Mouse (Mus musculus) kidney, embryonic 16.5 days (tissue): Measurements from ENCODE around the gene Slc17a4. TPM values are rescaled to one million over a fixed set of nuclear protein-coding genes. Genes with fewer than 3 reads are reported as not detected.
A peak's percentile ranks its signal among the peaks of the same experiment; 100 is the strongest.

Experiments
- ATAC-seq: fragments of 200-750 bp; cut with Nextera tagmentation; 2 replicates; pipeline ENCODE4 v1.8.0; 2017; ENCODE audit warnings: moderate TSS enrichment; ENCODE audit not compliant: low FRiP score, low TSS enrichment
- H3K27ac ChIP-seq: fragments of 300-500 bp; sonication (generic); 2 replicates; pipeline ENCODE4 v1.5.1; 2014; ENCODE audit warnings: low read length
- H3K27me3 ChIP-seq: fragments of 300-500 bp; sonication (generic); 2 replicates; pipeline ENCODE4 v1.6.1; 2014; ENCODE audit warnings: low read length, control low read depth, mixed read lengths; ENCODE audit not compliant: insufficient read depth
- H3K36me3 ChIP-seq: fragments of 300-500 bp; sonication (generic); 2 replicates; pipeline ENCODE4 v1.6.1; 2014; ENCODE audit warnings: low read length, control low read depth, mixed read lengths; ENCODE audit not compliant: insufficient read depth
- H3K4me1 ChIP-seq: fragments of 300-500 bp; sonication (generic); 2 replicates; pipeline ENCODE4 v1.6.1; 2014; ENCODE audit warnings: low read length, control low read depth, mixed read lengths; ENCODE audit not compliant: insufficient read depth
- H3K4me2 ChIP-seq: fragments of 300-500 bp; sonication (generic); replicated peaks from 2 replicates; pipeline ENCODE4 v1.6.1; 2014; ENCODE audit warnings: low read depth, low read length
- H3K4me3 ChIP-seq: fragments of 300-500 bp; sonication (generic); 2 replicates; pipeline ENCODE4 v1.5.1; 2014; ENCODE audit warnings: mild to moderate bottlenecking, low read length
- H3K9ac ChIP-seq: fragments of 300-500 bp; sonication (generic); replicated peaks from 2 replicates; pipeline ENCODE4 v1.6.1; 2014; ENCODE audit warnings: low read length
- H3K9me3 ChIP-seq: fragments of 300-500 bp; sonication (generic); 2 replicates; pipeline ENCODE4 v1.6.1; 2016; ENCODE audit warnings: low read length, control low read depth
- WGBS: fragments of 180-500 bp; shearing (Covaris S2); extraction: QIAGEN DNeasy Blood & Tissue Kit; methylation state at CpG from one replicate; pipeline ENCODE4 v1.1.7; 2014; 5-methylcytosine and 5-hydroxymethylcytosine counted together
- polyA plus RNA-seq: library from polyadenylated mRNA; unstranded; fragments of >200 nt; fragmentation: Nextera tagmentation; extraction: Ambion mirVana; gene quantifications from 2 replicates; pipeline ENCODE4 v1.2.1, GENCODE M21; 2015

Slc17a4 gene
- polyA plus RNA-seq, 1 experiment from 2014 or later: 4.9 TPM

GRCm38 (mm10) chr13:23906906-23907305 is 7.9 kb downstream of the Slc17a4 start:
- H3K36me3 ChIP-seq: no peaks in the 10 kb centered on the region
- no peak overlapping the region for H3K4me2 ChIP-seq
- 94% methylated on average over 5 of the region's 5 CpGs for WGBS
- H3K27me3 ChIP-seq: no peaks in the 10 kb centered on the region
- no peak for ATAC-seq
- H3K27ac ChIP-seq: no peak overlapping the region
- no peaks in the 10 kb centered on the region for H3K4me1 ChIP-seq
- H3K4me3 ChIP-seq: no peak overlapping the region
- no peak overlapping the region for H3K9ac ChIP-seq
- H3K9me3 ChIP-seq: no peaks in the 10 kb centered on the region

DNA sequence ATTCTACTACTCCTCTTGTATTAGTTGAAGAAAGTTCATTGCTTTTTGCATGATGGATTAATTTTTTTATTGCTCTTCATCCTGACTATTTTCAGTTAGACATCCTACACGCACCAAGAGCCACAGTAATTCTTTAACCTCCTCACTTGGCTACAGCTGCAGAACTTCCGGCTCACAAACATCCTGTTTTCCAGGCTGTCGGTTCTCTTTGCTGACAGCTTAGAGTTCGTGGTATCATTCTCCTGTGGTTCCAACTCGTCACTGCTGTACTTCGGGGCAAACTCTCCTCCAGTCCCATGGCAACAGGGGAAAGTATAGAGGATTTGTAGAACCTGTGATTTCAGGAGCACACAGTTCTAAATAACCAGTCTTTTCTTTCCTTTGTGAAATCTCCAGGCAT is 16.6 kb downstream of the Slc17a4 start:
- 0 out of 2 replicates have a peak overlapping the region, but pooled peaks have one; percentile 26 for H3K4me2 ChIP-seq
- peak; percentile 57; the same call in 1 of the 2 replicates for ATAC-seq
- H3K27ac ChIP-seq: no peak overlapping the region
- no peaks in the 10 kb centered on the region for H3K36me3 ChIP-seq
- no peak overlapping the region for H3K9ac ChIP-seq
- H3K4me3 ChIP-seq: no peak overlapping the region
- H3K4me1 ChIP-seq: peaks cover 9% of the 10 kb centered on the region; the same call in 1 of the 2 replicates
- 7% methylated on average over 6 of the region's 6 CpGs for WGBS
- no peaks in the 10 kb centered on the region for H3K9me3 ChIP-seq
- H3K27me3 ChIP-seq: no peaks in the 10 kb centered on the region

GRCm38 (mm10) chr13:23893269-23893593 is 21.6 kb downstream of the Slc17a4 start:
- no peak overlapping the region for H3K4me3 ChIP-seq
- H3K9ac ChIP-seq: no peak overlapping the region
- no peaks in the 10 kb centered on the region for H3K27me3 ChIP-seq
- no peak overlapping the region for H3K27ac ChIP-seq
- H3K9me3 ChIP-seq: no peaks in the 10 kb centered on the region
- H3K4me1 ChIP-seq: peaks cover 5% of the 10 kb centered on the region; the same call in 1 of the 2 replicates
- 72% methylated on average over 4 of the region's 4 CpGs for WGBS
- ATAC-seq: no peak
- no peak overlapping the region for H3K4me2 ChIP-seq
- no peaks in the 10 kb centered on the region for H3K36me3 ChIP-seq

DNA sequence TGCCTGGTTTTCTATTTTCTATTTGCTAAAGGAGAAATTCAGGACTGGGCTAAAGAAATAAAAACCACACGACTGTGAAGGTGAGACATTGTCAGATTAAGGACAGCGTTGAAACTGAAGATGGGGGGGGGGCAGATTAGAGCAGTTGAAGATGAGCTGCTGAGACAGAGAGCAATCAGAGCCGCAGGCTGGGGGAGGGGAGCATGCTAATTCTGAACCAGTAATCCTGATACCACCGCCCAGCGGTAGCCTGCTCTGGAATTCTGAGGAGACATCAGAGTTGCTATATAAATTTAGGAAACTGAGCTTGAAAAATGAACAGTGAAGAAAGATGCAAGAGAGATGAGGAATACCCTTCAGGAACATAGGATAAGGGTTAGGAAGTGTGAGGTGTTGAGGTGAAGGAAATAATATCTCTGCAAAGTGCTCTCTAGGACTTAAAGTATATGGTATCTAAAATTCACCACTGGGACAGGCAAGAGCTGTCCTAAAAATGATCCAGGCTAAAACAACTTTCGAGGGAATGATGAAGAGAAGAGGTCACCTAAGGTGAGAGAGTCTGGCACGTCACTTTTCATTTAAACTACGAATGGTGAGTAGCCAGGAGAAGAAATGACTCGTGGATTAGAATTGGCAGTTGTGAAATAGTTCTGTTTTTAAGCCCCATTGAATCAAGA is 22.1 kb downstream of the Slc17a4 start:
- Histone ChIP-seq H3K27me3 (no peaks in the 10 kb centered on the region), H3K9ac (no peak overlapping the region), H3K4me1 (no peaks in the 10 kb centered on the region), H3K4me3 (no peak overlapping the region), H3K4me2 (no peak overlapping the region), H3K36me3 (no peaks in the 10 kb centered on the region), H3K27ac (no peak overlapping the region), H3K9me3 (no peaks in the 10 kb centered on the region)
- no peak for ATAC-seq
- 38% methylated on average over 9 of the region's 9 CpGs for WGBS

DNA sequence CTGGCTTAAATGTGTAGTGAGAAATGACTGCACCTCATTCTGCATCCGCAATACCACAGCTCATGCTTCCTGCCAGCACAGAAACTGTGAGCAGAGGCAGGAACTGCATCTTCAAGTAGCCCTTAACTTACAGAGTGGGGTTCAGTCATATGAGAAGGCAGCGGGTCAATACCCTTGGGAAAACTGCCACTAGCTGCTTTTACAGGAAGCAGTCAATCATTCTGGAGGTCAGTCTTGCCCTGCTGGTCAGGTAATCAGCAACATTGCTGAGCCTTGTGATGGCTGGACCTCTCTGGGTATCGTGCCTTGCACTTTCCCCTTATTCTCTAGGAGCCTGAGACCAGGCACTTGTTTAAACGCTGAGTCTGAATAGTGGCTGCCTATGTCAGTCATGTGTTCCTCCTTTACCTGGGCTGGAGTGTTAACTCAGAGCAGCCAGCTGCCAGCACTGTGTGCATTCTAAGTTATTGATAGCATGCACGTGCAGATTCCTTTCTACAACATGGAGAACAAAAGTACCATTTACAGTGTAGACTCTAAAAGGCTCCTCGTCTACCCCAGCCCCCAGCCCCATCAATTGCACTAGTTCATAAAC is 25.7 kb downstream of the Slc17a4 start:
- WGBS: 33% methylated on average over 6 of the region's 6 CpGs
- no peak overlapping the region for H3K4me2 ChIP-seq
- no peaks in the 10 kb centered on the region for H3K36me3 ChIP-seq
- no peak overlapping the region for H3K27ac ChIP-seq
- no peaks in the 10 kb centered on the region for H3K9me3 ChIP-seq
- H3K4me1 ChIP-seq: no peaks in the 10 kb centered on the region
- H3K4me3 ChIP-seq: no peak overlapping the region
- ATAC-seq: no peak; the same call in 1 of the 2 replicates
- H3K27me3 ChIP-seq: no peaks in the 10 kb centered on the region
- H3K9ac ChIP-seq: no peak overlapping the region

DNA sequence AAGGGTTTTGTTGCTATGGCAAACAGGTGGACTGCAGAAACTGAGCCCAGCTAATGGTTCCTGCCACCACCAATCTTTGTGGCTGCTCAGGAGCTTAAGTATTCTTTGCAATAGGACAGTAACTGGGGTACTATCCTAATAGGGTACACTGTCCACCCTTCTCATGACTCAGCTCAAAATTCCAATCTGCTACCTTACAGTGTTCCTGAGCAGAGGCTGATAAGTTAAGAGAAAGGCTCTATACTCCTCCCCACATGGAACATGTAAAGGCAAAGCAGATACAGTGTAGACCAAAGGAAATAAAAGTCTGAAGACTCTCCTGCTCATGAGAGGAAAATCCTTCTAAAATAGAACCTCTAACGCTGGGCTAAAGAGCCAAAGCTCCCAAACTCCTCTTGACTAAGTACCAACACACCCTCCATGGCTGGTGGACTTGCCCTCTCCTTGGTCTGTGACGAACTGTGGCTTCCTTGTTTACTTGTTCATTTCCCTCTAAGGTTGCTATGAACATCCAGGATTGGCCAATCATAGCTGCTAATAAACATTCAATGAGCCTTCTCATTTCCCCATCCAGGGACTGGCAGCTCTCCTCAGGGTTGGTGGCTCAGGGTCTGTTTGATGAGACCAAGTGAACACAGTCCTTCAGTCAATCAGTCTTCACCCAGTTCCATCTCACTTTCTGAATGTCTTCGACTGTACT is 27.6 kb downstream of the Slc17a4 start:
- H3K9me3 ChIP-seq: no peaks in the 10 kb centered on the region
- WGBS: 82% methylated on average over 3 of the region's 3 CpGs
- no peaks in the 10 kb centered on the region for H3K36me3 ChIP-seq
- no peak for ATAC-seq
- H3K9ac ChIP-seq: no peak overlapping the region
- no peak overlapping the region for H3K4me2 ChIP-seq
- H3K4me1 ChIP-seq: no peaks in the 10 kb centered on the region
- no peak overlapping the region for H3K27ac ChIP-seq
- no peaks in the 10 kb centered on the region for H3K27me3 ChIP-seq
- H3K4me3 ChIP-seq: no peak overlapping the region

GRCm38 (mm10) chr13:23885540-23885939 is 29.3 kb downstream of the Slc17a4 start:
- Histone ChIP-seq H3K4me1 (no peaks in the 10 kb centered on the region), H3K27ac (no peak overlapping the region)
- 43% methylated on average over 2 of the region's 2 CpGs for WGBS

GRCm38 (mm10) chr13:23879636-23880035 is 35.2 kb downstream of the Slc17a4 start:
- H3K9me3 ChIP-seq: no peaks in the 10 kb centered on the region
- ATAC-seq: no peak
- no peak overlapping the region for H3K4me3 ChIP-seq
- no peak overlapping the region for H3K9ac ChIP-seq
- H3K27ac ChIP-seq: no peak overlapping the region
- no peaks in the 10 kb centered on the region for H3K4me1 ChIP-seq
- WGBS: 84% methylated on average over 5 of the region's 5 CpGs
- no peaks in the 10 kb centered on the region for H3K27me3 ChIP-seq
- no peaks in the 10 kb centered on the region for H3K36me3 ChIP-seq
- H3K4me2 ChIP-seq: no peak overlapping the region

More at GRCm38 (mm10) chr13:23885540-23885939, 29.3 kb downstream of the Slc17a4 start:
- no peak overlapping the region for H3K9ac ChIP-seq
- no peaks in the 10 kb centered on the region for H3K36me3 ChIP-seq
- no peak for ATAC-seq
- no peaks in the 10 kb centered on the region for H3K9me3 ChIP-seq
- H3K4me2 ChIP-seq: no peak overlapping the region
- no peak overlapping the region for H3K4me3 ChIP-seq
- no peaks in the 10 kb centered on the region for H3K27me3 ChIP-seq

GRCm38 (mm10) chr13:23879106-23879505 is 35.7 kb downstream of the Slc17a4 start:
- H3K36me3 ChIP-seq: no peaks in the 10 kb centered on the region
- 73% methylated on average over 3 of the region's 3 CpGs for WGBS
- no peaks in the 10 kb centered on the region for H3K9me3 ChIP-seq
- no peak overlapping the region for H3K4me2 ChIP-seq
- no peak overlapping the region for H3K27ac ChIP-seq
- no peak overlapping the region for H3K9ac ChIP-seq
- no peaks in the 10 kb centered on the region for H3K27me3 ChIP-seq
- no peak for ATAC-seq
- H3K4me1 ChIP-seq: no peaks in the 10 kb centered on the region
- no peak overlapping the region for H3K4me3 ChIP-seq

DNA sequence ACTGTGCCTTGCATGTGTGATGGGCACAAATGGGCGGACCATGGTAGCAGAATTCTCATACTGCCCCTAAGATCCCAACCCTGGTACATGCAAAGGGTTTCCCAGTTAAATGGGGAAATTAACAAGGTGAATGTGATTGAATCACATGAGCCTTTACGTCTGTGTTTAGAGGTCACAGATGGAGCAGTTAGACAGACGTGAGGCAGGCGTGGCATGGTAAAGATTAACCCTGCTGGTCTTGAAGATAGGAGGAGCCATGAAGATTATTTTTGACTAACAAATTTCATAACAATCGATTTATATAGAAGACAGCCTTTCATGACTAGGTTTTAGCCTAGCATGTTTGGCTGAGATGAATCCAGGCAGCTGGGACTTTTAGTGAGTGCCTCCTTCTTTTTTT is 41.7 kb downstream of the Slc17a4 start:
- Histone ChIP-seq H3K9ac (no peak overlapping the region), H3K4me2 (no peak overlapping the region), H3K27me3 (no peaks in the 10 kb centered on the region), H3K27ac (no peak overlapping the region), H3K9me3 (no peaks in the 10 kb centered on the region), H3K36me3 (no peaks in the 10 kb centered on the region), H3K4me1 (peaks cover 3% of the 10 kb centered on the region; the same call in 1 of the 2 replicates), H3K4me3 (no peak overlapping the region)
- ATAC-seq: no peak
- 75% methylated on average over 5 of the region's 5 CpGs for WGBS
